Mouse (Mus musculus) embryo, embryonic 10 days (tissue): ENCODE measurements around the gene Rtkn2.

ENCODE experiments used
- DNase-seq: peaks from one replicate; pipeline ENCODE4 v3.0.0-alpha.2; 2015; ENCODE audit warnings: low spot score

Rtkn2 gene

GRCm38 (mm10) chr10:68104881-68105781 lies 125.8 kb downstream of the Rtkn2 start:
- DNase-seq = no peak

DNA sequence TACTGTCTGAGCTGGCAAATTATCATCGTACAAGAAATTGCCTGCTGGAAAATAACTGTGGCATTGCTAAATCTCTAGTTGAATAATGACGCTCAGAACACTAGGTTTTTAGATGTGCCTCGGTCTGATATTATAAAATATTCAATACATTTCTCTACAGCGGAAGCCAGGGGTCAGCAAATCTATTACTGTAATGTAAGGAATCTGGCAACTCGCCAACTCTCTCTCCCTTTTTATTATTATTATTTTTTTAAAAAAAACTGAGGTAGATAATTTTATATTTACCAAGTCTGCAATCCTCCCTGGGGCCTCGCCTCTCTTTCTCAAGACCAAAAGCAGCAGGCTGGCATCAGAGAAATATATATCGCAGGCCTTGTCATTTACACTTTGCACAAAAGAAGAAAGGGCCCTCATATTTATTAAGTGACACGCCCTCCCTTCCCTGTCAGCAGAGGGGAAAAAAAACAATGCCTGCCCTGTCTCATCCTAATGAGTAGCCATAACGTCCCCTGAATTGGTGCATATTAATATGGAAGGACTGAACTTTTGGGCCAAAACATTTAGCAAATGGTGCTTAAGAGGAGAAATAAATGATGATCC lies 127.1 kb downstream of the Rtkn2 start:
- no peak for DNase-seq

DNA sequence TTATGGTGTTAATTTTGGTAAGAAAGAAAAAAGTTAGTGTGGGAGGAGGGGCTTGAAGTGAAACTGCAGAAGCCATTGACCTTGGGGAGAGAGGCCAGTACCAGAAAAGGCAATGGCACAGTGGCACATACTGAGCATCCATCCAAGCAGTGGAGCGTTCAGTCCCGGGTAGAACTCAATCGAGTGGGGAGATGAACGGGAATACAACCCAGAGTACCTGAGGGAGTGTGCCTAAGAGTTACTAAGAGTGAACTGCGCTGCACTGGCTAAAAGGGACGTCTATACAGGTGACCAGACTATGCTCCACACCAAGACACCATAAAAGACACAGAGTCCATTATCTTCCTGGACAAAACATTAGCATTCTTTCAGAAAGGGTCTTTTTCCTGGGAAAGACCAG lies 128.3 kb downstream of the Rtkn2 start:
- DNase-seq = no peak
